Mouse (Mus musculus): Measurements from ENCODE around the gene Timmdc1.

DNA sequence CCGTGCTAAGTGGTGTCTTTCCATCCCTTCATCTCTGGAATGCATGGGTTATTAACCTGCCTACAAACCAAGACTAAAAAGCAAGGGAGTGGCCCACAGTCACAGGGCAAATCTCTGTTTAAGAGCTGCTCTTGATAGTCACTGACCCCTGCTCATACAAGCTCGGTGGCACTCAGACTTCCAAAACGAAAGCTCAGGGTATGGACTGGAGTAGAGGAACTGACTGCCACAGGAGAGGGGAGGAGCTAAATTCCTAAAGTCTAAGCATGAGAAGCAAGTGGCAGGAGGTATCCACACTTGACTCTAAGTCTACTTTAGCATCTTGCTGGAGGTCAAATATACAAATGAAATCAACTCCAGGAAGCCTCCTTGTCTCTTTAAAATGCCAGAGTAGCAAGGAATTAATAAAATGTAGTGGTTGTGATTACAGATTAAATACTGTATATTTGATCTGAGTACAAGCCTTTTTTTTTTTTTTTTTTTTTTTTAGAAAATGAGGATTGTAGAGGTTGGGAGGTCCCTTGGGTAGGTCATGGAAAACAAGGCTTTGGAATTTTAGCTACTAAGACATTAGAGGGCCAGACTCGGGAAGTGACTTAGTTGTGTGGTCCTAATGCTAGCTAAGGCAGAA, 46.7 kb downstream of the Timmdc1 start:
- TF ChIP-seq POLR2A (IDR thresholded peaks at IDR 0.05; ENCODE audit: borderline replicate concordance, extremely low read depth, low read depth, low read length) = no peak
- no peak for TF ChIP-seq CTCF (IDR thresholded peaks at IDR 0.05; ENCODE audit: insufficient read depth, low read length)

Measured in lung, adult 2 months (tissue).